Mouse (Mus musculus) left cerebral cortex, adult 18-20 months (tissue): ENCODE measurements around the gene Ost4. TPM values are rescaled to one million over a fixed set of nuclear protein-coding genes. Genes with fewer than 3 reads are reported as not detected.
A peak's percentile ranks its signal among the peaks of the same experiment; 100 is the strongest.

Experiments used
- DNase-seq, 2 experiments: peaks; one replicate each; pipeline ENCODE4 v3.0.0; 2021 to 2022; ENCODE audit warnings: low spot score in 2 of 2, mixed read lengths in 1 of 2
- long read RNA-seq, 2 experiments: library from polyadenylated mRNA; stranded (forward); transcript quantifications; one replicate each; pipeline ENCODE4 v2.0.0; 2021
- total RNA-seq, 2 experiments: library from RNA; stranded (reverse); gene quantifications; 2 replicates each; pipeline ENCODE4 v1.2.3; 2021

The Ost4 gene
- total RNA-seq = 100 to 1,000 TPM; 103 to 111 TPM
- long read RNA-seq, experiment 1, transcript Ost4-201 (2 exons, 576 nt) = major isoform, 29 of 48 reads
- long read RNA-seq, experiment 1, transcript Ost4-202 (3 exons, 1,144 nt) = minor isoform, 16 of 48 reads
- long read RNA-seq, experiment 1, partial matches to known transcripts = 0 of 48 reads
- long read RNA-seq, experiment 1, other reads (novel, unspliced or antisense) = 3 of 48 reads
- long read RNA-seq, experiment 2, transcript Ost4-202 (3 exons, 1,144 nt) = major isoform, 24 of 44 reads
- long read RNA-seq, experiment 2, transcript Ost4-201 (2 exons, 576 nt) = minor isoform, 19 of 44 reads
- long read RNA-seq, experiment 2, partial matches to known transcripts = 0 of 44 reads
- long read RNA-seq, experiment 2, other reads (novel, unspliced or antisense) = 1 of 44 reads

- peak; percentile 95 to 98 for DNase-seq
Measured at GRCm38 (mm10) chr5:30907413-30908059, at the start of gene Ost4. Gene Ost4, minus strand, starts transcription at chr5:30907788.

DNA sequence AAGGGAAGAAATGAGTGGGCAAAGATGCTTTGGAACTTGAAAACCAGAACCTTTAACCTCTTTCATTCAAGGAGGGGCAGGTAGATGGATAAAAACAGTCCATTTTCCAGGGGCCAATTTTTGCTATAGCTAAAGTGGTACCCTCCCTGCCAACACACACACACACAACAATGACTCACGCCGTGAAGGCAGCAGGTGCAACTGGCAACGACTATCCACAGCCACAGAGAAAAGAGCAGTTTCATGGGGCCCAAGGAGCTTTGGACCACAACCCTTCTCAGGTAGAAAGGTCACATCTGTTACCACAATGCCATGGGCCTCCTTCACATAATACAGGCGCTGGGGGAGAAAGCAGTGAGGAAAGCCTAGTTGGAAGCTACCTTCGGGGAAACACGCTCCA, 48.2 kb upstream of the Ost4 start:
- DNase-seq = no peak

- no peak for DNase-seq
Measured at GRCm38 (mm10) chr5:30954556-30954955, 47.0 kb upstream of the Ost4 start.

DNA sequence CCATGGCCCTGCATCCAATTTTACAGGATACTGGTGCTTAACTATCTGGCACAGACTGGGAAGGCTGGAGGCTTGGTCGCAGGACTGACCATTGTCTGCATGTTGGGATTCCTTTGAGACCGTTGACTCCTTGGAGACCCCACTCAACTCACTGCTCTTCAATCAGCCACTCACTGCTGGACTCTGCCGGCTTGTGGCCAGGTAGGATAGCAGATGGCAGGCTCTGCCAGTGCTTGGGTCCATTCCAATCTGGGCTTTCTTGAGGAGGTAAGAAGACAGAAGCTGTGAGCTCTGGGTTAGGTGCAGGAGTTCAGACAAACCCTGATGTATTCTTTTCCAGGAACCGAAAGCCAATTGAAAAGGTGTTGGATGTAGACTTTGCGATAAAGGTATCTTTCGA, 46.5 kb upstream of the Ost4 start:
- no peak for DNase-seq

- DNase-seq = no peak
Measured at GRCm38 (mm10) chr5:30952551-30952950, 45.0 kb upstream of the Ost4 start.

DNA sequence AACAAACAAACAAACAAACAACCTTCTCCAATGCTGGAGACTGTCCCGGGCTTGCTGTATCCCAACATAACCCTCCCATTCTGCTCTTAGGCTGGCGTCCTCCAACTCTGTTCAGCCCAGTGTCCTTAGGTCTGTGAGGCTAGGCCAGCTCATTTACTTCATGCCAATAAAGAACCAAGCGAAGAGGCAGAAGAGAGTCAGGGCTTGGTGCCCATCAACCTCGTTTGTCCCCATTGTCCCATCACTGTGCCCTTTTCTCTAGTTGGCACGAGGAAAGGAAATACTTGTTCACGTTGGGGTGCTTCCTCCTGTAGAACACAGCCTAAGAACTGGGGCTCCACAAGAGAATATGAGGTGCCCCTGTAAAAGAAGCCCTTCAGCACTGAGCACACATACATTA, 44.1 kb upstream of the Ost4 start:
- DNase-seq = no peak

- no peak for DNase-seq
Measured at GRCm38 (mm10) chr5:30950922-30951321, 43.3 kb upstream of the Ost4 start.

- no peak for DNase-seq
Measured at GRCm38 (mm10) chr5:30950451-30950850, 42.9 kb upstream of the Ost4 start.

DNA sequence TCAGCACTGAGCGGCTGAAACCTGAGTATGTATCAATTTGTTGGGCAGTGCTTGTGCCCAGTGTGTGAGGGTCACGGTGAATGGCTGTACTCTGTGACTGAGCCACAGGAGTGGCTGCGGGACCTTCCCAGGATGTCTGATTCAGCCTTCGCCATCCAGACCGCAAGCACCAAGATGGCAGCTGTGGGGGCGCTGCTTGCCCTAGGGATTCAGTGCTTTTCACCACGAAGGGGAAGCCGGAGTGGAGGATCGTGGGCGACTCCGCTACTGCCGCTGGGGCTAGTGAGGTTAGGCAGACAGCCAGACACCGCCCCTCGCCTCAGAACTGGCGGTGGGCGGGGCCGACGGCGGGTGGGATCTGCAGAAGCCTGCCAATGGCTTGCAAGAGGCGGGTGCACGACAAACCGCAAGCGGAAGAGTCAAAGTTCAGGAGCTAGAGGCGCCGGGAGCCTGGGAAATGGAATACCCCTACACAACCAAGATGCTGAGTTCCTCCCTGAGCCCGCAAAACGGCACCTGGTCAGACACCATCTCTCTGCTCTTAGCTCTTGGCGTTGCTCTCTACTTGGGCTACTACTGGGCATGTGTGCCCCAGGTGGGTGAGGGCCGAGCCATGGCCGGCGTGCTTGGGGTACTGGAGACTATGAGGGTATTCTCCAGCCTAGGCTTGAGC, 42.2 kb upstream of the Ost4 start:
- peak; percentile 89 to 94 for DNase-seq

DNA sequence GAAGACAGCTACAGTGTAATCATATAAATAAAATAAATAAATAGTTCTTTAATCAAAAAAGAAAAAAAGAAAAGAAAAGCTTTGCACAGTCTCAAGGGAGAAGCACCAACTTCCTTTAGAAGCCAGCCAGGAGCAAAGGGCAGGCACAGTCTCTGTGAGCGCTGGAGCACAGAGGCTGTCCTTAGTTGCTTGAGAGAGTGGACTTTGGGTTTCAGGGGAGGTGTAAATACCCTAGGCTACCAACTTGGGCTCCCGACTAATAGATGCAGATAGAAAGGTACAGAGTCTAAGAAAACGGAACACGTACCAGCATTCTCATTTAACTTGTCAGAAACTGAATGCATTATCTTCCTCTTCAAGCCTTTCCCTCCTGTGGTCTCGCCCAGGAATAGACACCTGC, 41.0 kb upstream of the Ost4 start:
- DNase-seq = no peak

- DNase-seq = peak; percentile 75 to 80
Measured at GRCm38 (mm10) chr5:30944956-30945781, 37.6 kb upstream of the Ost4 start, which contains the start of gene Cgref1. Gene Cgref1, minus strand, starts transcription at chr5:30945591.

- DNase-seq = no peak
Measured at GRCm38 (mm10) chr5:30944344-30944743, 36.8 kb upstream of the Ost4 start.

DNA sequence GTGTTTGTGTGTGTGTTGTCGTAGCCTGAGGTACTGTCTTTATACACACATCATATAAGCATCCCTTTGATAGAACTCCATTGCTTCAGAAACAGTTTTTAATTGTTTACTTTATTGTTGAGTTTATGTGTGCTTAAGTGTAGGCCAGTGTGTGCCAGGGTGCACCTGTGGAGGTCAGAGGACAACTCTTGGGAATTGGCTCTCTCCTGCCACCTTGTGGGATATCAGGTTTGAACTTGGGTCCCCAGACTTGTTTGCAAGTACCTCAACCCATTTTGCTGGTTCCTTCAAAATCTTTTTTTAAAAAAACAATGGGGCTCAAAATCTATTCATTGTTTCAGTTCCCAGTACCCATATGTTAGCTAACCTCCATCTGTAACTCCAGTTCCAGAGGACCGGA, 35.4 kb upstream of the Ost4 start:
- no peak for DNase-seq

DNA sequence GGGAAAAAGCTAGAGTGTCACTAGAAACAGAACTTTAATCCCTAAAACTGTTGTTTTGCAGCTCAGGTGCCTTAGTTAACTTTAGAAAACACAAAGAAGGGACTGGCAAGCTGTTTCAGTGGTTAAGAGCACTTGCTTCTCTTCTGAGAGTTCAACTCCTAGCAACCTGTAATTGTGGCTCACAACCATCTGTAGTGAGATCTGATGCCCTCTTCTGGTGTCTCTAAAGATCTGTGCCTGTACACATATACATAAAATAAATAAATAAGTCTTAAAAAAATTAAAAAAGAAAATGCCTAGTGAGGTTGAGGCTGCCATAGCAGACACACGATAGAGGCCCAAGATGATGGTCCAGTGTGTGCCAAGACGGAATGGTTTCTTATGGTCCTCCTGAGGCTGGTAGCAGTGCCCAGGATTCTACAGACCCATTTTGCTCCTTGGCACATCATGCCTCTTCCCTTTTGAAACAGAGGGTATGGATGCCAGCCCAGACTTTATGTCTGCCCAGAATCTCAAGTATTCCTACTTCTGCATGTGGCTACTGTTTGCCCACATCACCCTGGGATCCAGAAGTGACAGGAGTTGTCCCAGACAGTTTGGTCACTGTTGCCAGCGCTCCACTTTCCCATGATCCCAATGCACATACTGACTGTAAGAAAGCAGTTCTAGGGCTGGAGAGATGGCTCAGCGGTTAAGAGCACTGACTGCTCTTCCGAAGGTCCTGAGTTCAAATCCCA, 27.3 kb upstream of the Ost4 start:
- no peak for DNase-seq

- DNase-seq = no peak
Measured at GRCm38 (mm10) chr5:30933705-30934104, 26.1 kb upstream of the Ost4 start.

DNA sequence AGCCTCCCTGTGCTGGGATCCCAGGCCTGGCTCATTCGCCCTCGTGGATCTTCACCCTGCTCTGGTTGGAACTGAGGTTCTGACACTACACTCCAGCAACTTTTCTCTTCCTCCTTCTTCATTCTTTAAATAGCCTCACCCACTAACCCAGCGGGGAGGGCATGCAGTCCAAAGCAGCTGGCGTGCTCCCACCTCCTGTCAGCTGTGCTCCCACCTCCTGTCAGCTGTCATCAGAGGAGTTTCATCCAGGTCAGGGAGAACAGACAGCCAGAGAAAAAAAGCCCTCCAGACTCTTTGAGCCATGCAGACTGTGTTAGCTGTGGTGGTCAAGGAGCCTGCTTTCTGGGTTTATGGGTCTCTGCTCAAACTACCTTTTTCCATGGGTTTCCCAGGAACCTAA, 23.8 kb upstream of the Ost4 start:
- DNase-seq = no peak

DNA sequence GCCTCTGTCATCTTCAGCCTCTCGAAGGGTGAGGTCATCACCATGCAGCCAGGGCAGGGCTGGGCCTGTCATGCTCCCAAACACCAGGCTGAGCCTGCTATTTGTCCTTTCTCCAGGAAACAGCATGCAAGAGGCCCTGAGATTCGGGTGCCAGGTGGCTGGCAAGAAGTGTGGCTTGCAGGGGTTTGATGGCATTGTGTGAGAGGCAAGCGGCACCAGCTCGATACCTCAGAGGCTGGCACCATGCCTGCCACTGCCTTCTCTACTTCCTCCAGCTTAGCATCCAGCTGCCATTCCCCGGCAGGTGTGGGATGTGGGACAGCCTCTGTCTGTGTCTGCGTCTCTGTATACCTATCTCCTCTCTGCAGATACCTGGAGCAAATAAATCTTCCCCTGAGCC, 23.3 kb upstream of the Ost4 start:
- no peak for DNase-seq

- DNase-seq = peak; percentile 80 to 86
Measured at GRCm38 (mm10) chr5:30930121-30930520, 22.5 kb upstream of the Ost4 start.

DNA sequence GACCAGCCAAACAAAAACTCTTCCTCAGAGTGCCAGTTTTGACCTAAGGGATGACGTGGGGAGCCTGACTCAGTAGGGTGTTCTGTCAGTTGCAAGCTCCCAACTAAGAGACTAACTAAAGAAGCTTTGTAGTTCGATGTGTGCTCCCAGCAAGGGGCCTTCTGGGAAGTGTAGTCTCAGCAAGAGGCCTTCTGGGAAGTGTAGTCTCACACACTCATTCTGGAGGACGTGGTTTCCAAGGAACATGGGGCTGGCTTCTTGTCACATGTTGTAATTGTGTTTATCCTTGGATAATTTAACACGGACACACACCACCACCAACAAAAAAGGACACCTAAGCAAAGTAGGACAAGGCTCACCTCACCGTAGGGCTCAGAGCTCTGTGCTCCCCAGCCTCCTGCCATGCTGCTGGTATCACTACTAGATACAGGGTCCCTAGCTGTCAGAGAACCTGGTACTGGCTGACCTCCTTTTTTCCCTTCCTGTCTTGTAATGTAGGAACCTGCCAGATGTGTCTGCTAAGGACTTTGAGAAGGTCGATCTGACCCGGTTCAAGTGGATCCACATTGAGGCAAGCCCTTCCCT, 20.4 kb upstream of the Ost4 start:
- DNase-seq = peak in 1 of 2 experiments; percentile 48

GRCm38 (mm10) chr5:30926073-30926472, 18.5 kb upstream of the Ost4 start:
- DNase-seq = no peak
